Mouse (Mus musculus) cerebellum, adult 9-10 months (tissue): ENCODE results near the gene Ctrb1.

Source experiments
- DNase-seq: peaks from one replicate; pipeline ENCODE4 v3.0.0; 2022

Gene Ctrb1

GRCm38 (mm10) chr8:111690960-111691445 is at the start of gene Ctrb1:
Ctrb1 (minus strand) TSS chr8:111691010.
- DNase-seq, result no peak

GRCm38 (mm10) chr8:111740301-111740711 is 49.5 kb upstream of the Ctrb1 start:
- DNase-seq, result peak; percentile 43

GRCm38 (mm10) chr8:111739604-111740003 is 48.8 kb upstream of the Ctrb1 start:
- peak; percentile 42 for DNase-seq

GRCm38 (mm10) chr8:111738867-111739266 is 48.1 kb upstream of the Ctrb1 start:
- DNase-seq, result peak; percentile 30

- DNase-seq, result peak; percentile 73
Observed at GRCm38 (mm10) chr8:111736321-111736720, 45.5 kb upstream of the Ctrb1 start.

GRCm38 (mm10) chr8:111735791-111736190 is 45.0 kb upstream of the Ctrb1 start:
- DNase-seq, result peak; percentile 49

GRCm38 (mm10) chr8:111735335-111735761 is 44.5 kb upstream of the Ctrb1 start:
- no peak for DNase-seq

- peak; percentile 51 for DNase-seq
Observed at GRCm38 (mm10) chr8:111734244-111734960, 43.6 kb upstream of the Ctrb1 start.

GRCm38 (mm10) chr8:111733581-111734243 is 42.9 kb upstream of the Ctrb1 start:
- peak; percentile 55 for DNase-seq

GRCm38 (mm10) chr8:111732406-111733085 is 41.7 kb upstream of the Ctrb1 start:
- peak; percentile 54 for DNase-seq

- DNase-seq, result peak; percentile 92
Observed at GRCm38 (mm10) chr8:111732004-111732403, 41.2 kb upstream of the Ctrb1 start.

- DNase-seq, result peak; percentile 65
Observed at GRCm38 (mm10) chr8:111731231-111731977, 40.6 kb upstream of the Ctrb1 start.

- DNase-seq, result peak; percentile 30
Observed at GRCm38 (mm10) chr8:111729233-111730170, 38.7 kb upstream of the Ctrb1 start.

- DNase-seq, result no peak
Observed at GRCm38 (mm10) chr8:111728481-111728880, 37.7 kb upstream of the Ctrb1 start.

GRCm38 (mm10) chr8:111727553-111727952 is 36.7 kb upstream of the Ctrb1 start:
- DNase-seq, result no peak

- peak; percentile 80 for DNase-seq
Observed at GRCm38 (mm10) chr8:111726102-111726900, 35.5 kb upstream of the Ctrb1 start.

GRCm38 (mm10) chr8:111725341-111725740 is 34.5 kb upstream of the Ctrb1 start:
- DNase-seq, result no peak

GRCm38 (mm10) chr8:111720115-111720544 is 29.3 kb upstream of the Ctrb1 start:
- DNase-seq, result no peak

- DNase-seq, result peak; percentile 21
Observed at GRCm38 (mm10) chr8:111718937-111719336, 28.1 kb upstream of the Ctrb1 start.

GRCm38 (mm10) chr8:111717866-111718265 is 27.1 kb upstream of the Ctrb1 start:
- peak; percentile 58 for DNase-seq

GRCm38 (mm10) chr8:111717488-111717792 is 26.6 kb upstream of the Ctrb1 start:
- no peak for DNase-seq
